Mouse (Mus musculus): ENCODE results near the gene Fam133b. TPM values are rescaled to one million over a fixed set of nuclear protein-coding genes. Genes with fewer than 3 reads are reported as not detected.
"Not testable (repeated sequence)": the region's sequence is repeated elsewhere in the genome, so short reads cannot be mapped to it uniquely, and the experiment has no call there.

The Fam133b gene
- polyA plus RNA-seq, 2 experiments from 2014 or later, result 38.1 to 52.1 TPM

DNA sequence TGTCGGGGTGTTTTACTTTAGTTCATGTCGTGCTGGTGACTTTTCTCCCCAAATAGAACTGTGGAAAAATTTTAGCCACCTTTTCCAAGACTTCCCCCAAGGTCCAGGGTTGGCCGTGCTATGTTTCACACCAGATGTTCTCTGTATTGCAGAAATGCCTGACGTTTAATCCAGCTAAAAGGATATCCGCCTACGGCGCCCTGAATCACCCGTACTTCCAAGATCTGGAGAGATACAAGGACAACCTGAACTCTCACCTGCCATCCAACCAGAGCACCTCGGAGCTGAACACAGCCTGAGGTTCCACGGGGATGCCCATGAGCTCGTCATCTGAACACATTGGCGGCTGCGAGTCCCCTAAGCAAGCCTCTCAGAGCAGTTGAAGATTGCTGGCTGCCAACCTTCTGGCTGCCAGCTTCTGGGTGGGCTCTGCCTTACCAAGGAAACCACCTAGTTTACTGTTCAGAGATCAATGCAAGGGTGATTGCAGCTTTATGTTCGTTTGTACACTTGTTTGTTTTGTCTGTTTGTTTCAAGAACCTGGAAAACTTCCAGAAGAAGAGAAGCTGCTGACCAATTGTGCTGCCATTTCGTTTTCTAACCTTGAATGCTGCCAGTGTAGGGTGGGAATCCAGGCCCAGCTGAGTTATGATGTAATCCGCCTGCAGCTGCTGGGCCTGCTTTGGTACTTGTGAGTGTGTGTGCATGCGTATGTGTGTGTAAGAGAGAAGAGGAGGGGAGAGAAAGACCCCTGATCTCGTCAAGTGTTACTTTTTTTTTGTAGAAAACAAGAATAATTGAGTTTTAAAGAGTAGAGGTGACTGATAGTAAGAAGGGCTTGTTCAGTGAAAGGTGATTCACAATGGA lies 22.9 kb upstream of the Fam133b start:
- ATAC-seq, result no peak

DNA sequence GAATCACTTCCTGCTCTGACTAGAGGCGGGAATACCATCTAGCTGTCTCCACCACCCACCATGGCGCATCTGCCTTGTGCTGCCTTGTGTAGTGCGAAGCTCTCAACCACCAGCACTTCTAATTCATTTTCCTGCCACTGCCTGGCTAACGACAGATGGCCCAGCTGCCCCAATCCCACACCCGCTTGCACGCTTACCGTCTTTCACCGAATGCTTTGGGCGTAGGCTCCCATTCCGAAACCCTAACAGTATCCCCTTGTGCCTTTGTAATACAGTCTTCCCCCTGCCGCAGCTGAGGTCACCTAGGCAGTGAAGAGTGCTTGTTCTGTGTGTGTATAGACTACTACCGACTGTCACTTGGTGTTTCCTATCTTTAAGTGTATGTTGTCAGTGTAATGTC lies 21.9 kb upstream of the Fam133b start:
- ATAC-seq, result no peak

DNA sequence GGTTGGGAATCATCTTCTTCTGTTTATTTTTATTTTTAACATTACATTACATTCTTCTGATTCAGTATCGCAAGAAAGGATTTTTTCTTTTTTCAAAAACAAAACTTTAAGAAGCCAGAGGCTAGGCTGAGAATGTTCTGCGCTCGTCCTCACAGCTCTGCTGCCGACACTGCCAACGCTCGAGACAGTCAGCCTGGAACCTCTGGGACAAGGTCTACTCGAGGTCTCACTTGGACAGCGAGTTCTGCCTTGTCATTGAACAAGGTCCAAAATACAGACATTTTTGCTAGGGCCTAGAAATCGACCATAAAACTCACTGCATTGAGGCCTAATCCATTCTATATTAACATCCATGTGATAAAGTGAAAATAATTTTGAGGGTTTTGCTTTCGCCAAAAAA lies 20.8 kb upstream of the Fam133b start:
- ATAC-seq, result no peak

DNA sequence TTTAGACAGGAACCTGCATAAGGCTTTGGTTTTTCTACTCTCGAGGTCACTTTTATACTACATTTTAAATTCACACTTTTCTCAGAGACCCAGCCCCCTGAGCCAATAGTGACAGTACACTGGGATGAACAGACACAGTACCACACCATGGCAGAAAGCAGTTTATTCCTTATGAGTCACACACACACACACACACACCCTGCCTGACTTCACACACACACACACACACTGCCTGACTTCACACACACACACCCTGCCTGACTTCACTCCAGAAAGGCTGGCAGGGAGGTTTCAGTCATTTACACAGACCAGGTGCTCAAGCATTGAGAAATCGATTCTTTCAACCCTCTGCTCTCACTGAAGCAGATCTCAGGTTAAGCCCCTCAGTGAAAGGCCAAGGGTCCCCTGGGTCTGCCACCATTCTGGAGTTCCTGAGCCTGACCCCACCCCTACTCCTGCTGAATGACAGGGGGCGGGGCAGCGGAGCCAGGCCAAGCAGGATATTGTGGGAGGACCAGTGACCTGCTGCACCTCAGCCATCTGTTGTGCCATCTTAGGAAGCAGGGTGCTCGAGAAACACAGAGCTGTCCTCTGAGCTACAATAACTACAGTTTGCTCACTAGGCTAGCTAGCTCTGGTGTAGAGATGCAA lies 16.5 kb upstream of the Fam133b start:
- ATAC-seq, result no peak

DNA sequence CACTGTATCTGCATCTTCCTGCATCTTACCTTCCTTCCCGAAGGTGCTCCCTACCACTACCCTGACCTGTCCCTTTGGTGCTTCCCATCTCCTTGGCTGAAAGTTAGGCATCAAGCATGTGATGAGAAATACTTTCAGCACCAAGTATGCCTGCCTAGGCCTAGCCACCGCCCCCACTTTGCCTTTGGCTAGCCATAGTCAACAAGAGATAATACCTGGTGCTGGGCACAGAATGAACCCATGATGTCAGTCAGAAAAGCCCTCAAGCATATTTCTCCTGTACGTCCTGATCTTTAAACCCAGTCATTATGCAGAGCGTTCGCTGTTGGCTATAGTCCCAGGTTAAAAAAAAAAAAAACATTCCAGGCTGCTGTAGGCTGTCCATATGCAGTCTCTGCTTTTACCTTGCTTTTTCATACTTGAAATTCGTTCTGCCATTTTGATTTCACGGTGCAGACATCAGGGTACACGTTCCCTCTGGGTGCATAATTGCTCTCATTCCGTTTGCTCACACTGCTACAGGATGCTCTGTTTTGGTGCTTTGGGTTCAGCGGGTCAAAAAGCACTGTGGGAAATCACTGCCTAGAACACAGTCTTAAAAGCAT lies 13.9 kb upstream of the Fam133b start:
- no peak for ATAC-seq

DNA sequence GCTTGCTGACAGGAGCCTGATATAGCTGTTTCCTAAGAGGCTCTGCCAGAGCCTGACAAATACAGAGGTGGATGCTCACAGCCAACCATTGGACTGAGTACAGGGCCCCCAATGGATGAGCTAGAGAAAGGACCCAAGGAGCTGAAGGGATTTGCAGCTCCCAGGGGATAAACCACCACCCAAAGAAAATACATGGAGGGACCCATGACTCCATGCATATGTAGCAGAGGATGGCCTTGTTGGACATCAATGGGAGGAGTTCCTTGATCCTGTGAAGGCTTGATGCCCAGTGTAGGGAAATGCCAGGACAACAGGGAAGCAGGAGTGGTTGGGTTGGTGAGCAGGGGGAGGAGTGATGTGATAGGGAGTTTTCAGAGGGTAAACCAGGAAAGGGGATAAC lies 11.6 kb upstream of the Fam133b start:
- not testable (repeated sequence) for ATAC-seq

DNA sequence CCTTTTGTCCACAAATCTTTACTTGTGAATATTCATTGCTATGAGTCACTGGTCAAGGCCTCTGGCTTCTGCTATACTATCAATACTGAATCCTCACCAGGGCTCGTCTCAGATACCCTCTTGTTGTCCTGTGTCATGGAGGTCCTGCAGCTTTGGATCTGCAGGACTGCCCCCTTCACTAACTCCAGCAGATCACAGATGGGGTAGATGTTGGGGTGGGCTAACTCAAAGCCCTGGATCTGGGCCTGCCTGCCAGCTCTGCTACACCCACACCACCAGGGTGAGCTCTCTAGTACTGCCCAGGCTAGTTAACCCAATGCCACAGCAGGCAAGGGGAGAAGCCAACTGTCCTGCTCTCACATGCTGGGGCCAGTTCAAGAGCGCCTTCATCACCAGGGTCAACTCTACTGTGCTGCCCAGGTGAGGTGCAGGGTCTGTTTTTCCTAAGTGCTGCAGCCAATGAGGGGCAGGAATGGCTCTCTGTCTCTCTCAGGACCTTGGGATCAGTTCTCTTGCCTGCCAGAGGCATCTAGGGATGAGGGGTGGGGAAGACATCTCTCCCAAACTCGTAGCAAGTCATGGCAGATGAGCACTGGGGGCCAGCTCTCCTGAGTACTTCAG lies 6.9 kb upstream of the Fam133b start:
- ATAC-seq, result no peak

DNA sequence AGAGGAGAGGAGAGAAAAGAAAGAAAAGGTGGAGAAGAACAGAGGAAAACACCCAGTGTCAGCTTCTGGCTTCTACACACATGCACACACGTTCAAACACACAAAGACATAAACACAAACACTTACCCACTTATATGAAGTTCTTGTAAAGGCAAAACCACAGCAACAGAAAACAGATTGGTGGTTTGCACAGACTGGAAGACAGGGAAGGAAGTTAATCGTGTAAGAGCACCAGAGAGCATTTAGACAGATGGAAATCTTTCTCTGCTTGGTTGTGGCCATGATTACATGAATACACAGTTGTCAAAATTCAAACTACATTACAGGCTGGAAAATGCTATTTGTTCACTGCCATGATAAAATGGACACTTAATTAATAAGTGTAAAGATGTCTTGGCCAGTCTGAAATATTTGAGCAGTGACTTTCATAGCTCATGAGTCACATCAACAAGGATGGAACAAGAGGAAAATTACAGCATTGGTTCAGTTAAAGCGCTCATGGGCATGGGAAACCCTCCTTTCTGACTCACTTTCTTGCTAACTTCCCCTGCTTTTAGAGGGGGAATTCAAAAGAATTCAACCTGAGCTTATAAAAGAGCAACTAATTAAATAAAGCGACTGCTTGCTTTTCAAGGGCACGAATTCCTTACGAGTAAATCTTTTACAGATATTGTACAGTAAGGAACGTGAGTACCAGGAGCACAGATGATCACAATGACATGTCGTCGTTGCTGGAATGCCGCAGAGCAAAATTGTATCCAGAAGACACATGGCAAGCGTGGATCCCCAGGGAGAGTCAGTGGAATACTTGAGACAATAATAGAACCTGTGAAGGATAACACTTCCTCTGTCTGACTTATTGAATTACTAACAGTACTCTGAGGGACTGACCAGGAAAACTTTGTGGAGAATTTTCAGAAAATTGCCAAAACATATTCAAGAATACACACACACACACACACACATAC lies 4.8 kb upstream of the Fam133b start:
- ATAC-seq, result no peak

DNA sequence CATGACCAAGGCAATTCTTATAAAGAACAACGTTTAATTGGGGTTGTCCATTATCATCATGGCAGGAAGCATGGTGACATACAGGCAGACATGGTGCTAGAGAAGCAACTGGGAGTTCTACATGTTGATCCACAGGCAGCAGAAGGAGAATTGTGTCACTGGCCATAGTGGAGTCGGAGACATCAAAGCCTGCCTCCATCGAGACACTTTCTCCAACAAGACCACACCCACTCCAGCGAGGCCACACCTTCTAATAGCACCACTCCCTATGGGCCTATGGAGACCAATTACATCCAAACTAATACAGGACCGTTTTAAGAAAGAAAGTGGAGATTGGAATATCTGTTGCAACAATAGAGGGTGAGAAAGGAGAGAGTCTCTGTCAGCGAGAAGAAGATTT lies 1.8 kb upstream of the Fam133b start:
- no peak for ATAC-seq

DNA sequence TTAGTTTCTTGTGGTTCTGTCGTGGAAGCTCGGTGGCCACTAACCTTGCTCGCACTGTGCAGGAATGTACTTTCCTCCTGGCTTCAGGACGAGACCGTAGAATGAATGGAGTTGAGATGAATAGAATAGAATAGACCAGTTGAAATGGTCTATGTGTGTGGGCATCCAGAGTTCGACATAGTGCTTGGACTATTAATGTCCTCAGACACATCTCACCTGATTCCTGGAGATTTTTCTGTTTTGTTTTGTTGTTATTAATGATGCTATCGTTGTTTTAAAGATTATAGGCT lies 792 bp downstream of the Fam133b start:
- no peak for ATAC-seq

DNA sequence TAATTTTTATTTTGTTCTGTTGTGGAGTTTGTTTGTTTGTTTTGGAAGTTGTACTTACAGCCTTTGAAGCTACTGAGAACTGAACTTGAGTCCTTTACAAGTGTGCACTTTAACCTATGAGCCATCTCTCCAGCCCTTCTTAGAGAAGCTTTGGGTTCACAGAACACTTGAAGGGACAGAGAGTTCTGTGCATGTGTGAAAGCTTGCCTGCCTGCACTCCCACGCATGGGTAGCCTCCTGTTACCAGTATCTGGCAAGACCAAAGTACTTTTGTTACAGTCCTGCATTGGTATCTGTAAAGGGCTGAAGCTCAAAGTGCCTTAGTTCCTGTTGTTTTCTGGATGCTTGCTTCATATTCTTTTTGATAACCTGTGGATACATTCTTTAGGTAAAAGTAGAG lies 2.6 kb downstream of the Fam133b start:
- ATAC-seq, result no peak

DNA sequence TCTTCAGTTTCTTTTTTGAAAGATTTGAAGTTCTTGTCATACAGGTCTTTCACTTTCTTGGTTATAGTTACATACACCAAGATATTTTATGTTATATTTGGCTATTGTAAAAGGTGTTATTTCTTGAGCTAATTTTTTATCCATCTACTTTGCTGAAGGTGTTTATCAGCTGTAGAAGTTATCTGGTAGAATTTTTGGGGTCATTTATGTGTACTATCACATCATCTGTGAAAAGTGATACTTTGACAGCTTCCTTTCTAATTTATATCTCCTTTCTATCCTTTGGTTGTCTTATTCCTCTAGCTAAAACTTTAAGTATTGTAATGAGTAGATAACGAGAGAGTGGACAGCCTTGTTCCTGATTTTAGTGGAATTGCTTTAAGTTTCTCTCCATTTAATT lies 7.8 kb downstream of the Fam133b start:
- ATAC-seq, result no peak

DNA sequence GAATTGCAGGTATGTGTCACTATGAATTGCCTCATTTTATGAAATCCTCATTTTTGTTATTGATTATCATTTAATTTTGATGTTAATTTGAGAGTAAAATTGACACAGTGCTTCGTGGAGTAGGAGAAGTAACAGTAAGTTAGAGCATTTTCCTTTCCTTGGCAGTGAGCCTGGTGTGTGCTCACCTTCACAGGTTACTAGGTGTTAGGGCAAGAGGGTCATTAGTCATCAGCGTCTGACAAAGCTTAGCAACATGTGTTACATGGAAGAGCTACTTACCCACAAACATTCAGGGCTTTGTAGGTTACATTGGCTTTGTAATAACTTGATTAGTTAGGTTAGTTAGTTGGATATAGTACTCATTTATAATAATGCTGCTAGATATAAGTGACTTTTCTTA lies 10.6 kb downstream of the Fam133b start:
- ATAC-seq, result no peak

DNA sequence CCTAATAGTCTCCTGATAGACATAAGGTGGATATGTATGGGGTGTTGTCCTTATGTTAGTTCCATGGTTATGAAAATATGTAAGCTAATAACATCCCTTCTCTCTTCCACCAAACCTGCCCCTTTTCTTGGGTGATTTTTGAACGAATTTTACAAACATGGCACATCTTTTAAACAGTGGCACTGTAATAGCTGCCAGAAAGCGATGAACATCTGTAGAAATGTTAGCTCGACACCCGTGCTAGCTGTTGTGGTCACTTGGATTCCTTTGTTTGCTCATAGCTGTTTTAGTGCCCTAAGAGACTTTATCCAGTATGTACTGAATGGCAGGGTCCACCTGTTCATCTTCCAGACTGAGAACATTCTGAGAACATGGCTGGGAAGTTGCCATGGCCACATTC lies 27.6 kb downstream of the Fam133b start, which contains the start of gene 1700109H08Rik:
1700109H08Rik (plus strand) TSS at position 301 of the 400 bp plus-strand sequence.
- no peak for ATAC-seq

DNA sequence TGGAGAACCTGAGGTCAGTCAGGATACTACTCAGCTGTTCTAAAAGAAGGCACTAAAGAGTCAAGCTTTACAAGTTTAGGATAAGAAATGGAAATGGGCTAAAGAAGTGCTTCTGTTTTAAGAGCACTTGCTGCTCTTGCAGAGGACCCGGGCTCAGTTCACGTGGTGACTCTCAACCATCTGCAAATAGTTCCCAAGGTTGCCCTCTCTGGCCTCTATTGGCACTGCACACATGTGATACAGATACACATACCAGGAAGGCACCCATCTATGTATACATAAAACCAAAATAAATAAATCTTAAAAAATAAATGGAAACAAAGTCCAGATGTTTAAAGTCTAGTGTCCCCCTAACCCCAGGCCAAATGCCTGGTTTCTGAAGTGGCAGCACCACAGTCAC lies 31.2 kb downstream of the Fam133b start:
- ATAC-seq, result no peak

DNA sequence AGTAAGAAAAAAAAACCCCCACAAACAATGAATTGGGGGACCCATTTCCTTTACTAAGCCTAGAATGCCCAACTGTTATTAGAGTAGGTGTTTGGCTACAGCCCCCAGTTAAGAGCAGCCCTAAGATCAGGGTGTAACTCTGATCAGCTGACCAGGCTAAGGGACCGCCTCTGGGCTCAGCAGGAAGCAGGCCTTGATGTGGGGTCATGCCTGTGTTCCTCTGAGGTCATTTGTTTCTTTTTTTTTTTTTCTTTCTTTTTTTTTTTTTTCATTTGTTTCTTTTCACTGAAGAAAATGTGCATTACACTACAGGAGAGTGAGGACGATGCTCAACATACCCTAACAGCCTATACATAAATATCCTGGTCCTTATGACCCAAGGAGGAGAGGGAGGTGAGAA lies 34.3 kb downstream of the Fam133b start:
- ATAC-seq, result no peak

DNA sequence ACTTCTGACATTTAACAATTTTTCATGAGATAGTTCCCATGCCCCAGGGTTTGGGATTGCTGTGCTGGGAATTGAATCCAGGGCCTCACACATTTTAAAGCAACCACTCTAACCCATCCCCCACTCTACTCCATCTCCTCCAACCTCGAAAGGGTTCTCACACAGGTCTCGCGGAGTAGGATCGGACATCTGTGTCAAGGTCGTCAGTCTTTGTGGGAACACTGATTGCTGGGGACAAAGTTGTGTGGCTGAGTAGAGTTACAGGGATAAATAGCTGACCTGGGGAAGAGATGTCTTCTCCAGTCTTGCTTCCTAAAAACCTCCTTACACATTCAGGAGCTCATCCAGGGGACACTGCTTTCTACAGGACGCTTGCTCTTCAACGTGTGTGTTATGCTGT lies 35.4 kb downstream of the Fam133b start:
- no peak for ATAC-seq

DNA sequence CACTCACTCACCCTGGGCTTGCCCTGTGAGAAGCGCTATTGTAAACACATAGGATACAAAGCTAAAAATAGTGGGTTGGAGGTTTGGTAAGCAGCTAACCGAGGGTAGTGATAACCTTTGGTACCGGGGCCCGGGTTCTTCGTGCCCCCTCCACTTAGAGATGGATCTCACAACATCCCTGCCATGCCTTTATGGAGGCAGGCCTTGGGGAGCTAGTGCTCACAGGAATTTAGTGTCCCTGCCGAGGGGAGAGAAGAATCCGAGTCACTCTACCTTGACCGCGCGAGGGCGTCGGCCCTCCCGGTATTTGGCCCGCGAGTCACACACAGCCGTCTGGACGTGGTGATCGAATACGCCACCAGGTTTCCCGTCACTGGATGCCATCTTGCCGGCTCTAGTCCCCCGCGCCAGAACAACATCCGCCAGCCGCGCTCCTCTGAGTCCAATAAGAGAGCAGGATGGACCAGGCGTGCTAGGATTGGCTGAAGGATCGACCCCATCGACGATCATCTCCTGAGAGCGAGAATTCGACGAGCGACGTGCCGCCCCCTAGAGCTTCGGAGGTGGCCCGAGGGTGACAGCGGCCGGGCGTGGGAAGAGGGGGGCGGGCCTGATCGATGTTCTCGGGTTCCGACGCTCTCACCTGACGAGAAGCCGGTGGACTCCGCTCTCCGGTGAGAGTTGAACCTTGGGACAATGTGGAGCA lies 52.2 kb downstream of the Fam133b start, which contains the start of gene Pex1:
Pex1 (plus strand) TSS at position 374 of the 706 bp plus-strand sequence.
- ATAC-seq, result peak; percentile 94

DNA sequence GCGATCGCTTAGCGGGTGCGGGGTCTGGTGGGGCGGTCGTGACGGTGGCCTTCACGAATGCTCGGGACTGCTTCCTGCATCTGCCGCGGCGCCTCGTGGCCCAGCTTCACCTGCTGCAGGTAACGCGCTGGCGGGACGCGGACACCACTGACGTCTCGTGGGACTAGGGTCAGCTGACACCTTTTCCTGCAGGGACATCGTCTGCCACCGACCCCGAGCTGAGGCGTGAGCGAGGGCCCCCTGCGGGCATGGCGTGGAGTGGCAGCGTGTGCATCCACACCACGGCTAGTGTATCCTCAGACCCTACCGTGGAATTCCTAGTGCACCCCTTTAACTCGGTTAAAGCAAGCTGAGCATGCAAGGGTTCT lies 52.8 kb downstream of the Fam133b start, which contains the start of gene Rbm48:
Rbm48 (minus strand) TSS at position 187 of the 368 bp plus-strand sequence.
- peak; percentile 50 for ATAC-seq

DNA sequence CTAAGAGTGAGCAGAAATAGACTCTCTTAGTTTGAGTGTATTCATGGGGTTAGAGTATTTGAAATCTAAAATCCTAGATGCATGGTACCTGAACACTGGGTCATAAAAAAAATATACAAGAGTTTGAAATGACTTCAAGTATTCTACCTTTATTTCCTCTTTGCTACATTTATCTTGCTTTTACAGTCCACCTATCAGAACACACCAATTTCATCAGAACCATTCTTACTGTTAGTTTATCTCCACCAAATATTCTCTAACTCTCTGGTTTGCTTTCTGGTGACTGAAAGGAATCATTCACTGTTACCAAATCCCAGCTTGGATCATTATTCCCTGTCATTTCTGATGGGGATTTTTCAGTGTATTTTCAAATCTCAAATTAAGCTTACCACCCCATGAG lies 53.5 kb downstream of the Fam133b start:
- ATAC-seq, result no peak

DNA sequence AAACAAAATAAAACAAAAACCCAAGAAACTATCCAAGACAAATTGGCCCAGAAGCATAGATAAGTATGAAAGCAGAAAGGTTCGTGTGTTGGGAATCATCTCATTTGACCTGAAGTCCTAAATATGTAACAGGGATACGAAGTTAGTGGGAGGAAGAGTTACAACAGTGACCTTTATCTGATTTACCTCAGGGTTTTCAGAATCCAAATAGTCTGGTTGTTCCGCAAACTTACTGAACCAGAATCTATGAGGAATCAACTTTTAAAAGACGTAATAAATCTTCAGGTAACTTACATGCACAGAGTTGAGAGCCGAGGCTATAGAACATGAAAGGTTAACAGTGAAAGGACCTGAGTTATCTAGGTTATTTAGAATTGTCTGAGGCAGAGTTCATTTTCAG lies 55.1 kb downstream of the Fam133b start:
- ATAC-seq, result no peak

DNA sequence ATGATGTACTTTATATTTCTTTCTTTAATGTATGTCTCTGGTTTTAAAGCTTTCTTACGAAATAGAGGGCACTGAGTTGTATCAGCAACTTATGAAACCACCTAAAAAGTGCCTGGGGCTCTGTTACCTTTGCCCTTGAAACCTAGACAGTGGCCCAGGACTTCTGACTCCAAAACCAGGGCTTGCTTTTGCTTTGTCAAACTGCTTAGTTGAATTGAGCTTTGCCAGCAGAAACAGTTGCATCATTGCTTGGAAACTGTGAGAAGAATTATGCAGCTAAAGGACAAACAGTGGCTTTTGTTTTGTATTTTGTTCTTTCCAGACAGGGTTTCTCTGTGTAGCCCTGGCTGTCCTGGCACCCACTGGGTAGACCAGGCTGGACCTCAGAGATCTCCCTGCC lies 56.7 kb downstream of the Fam133b start:
- no peak for ATAC-seq

Data from activated CD4-positive, CD25-positive, alpha-beta regulatory T cell, adult 4 months (primary cell).